Mouse (Mus musculus) forebrain, embryonic 16.5 days (tissue): ENCODE data around the gene Dcaf8. TPM values are rescaled to one million over a fixed set of nuclear protein-coding genes. Genes with fewer than 3 reads are reported as not detected.
"Not testable (repeated sequence)": the region's sequence is repeated elsewhere in the genome, so short reads cannot be mapped to it uniquely, and the experiment has no call there.

Experiments used
- ATAC-seq: fragments of 200-750 bp; cut with Nextera tagmentation; 2 replicates; pipeline ENCODE4 v1.8.0; 2017; ENCODE audit warnings: mild to moderate bottlenecking, moderate library complexity
- H3K27ac ChIP-seq: fragments of 300-500 bp; sonication (generic); 2 replicates; pipeline ENCODE4 v1.5.1; 2014; ENCODE audit warnings: low read length, control low read depth
- H3K27me3 ChIP-seq: fragments of 300-500 bp; sonication (generic); replicated peaks from 2 replicates; pipeline ENCODE4 v1.6.1; 2014; ENCODE audit warnings: low read length; ENCODE audit not compliant: control insufficient read depth, insufficient read depth
- H3K36me3 ChIP-seq: fragments of 300-500 bp; sonication (generic); 2 replicates; pipeline ENCODE4 v1.6.1; 2014; ENCODE audit not compliant: control insufficient read depth, insufficient read depth
- H3K4me1 ChIP-seq: fragments of 300-500 bp; sonication (generic); replicated peaks from 2 replicates; pipeline ENCODE4 v1.6.1; 2014; ENCODE audit warnings: low read length; ENCODE audit not compliant: control insufficient read depth, insufficient read depth
- H3K4me2 ChIP-seq: fragments of 300-500 bp; sonication (generic); 2 replicates; pipeline ENCODE4 v1.6.1; 2014; ENCODE audit warnings: mild to moderate bottlenecking, low read length, control low read depth
- H3K4me3 ChIP-seq: fragments of 300-500 bp; sonication (generic); replicated peaks from 2 replicates; pipeline ENCODE4 v1.5.1; 2014; ENCODE audit warnings: mild to moderate bottlenecking, low read length, control low read depth
- H3K9ac ChIP-seq: fragments of 300-500 bp; sonication (generic); replicated peaks from 2 replicates; pipeline ENCODE4 v1.6.1; 2014; ENCODE audit warnings: low read depth, low read length, control low read depth
- H3K9me3 ChIP-seq: fragments of 300-500 bp; sonication (generic); 2 replicates; pipeline ENCODE4 v1.6.1; 2016; ENCODE audit warnings: low read length; ENCODE audit not compliant: control insufficient read depth
- WGBS: fragments of 180-500 bp; shearing (Covaris S2); extraction: QIAGEN DNeasy Blood & Tissue Kit; methylation state at CpG from one replicate; pipeline ENCODE4 v1.1.7; 2014; 5-methylcytosine and 5-hydroxymethylcytosine counted together
- polyA plus RNA-seq: library from polyadenylated mRNA; unstranded; fragments of >200 nt; fragmentation: Nextera tagmentation; extraction: Ambion mirVana; gene quantifications from 2 replicates; pipeline ENCODE4 v1.2.1, GENCODE M21; 2015

Gene Dcaf8
- polyA plus RNA-seq, 1 experiment from 2014 or later = 106 TPM

GRCm38 (mm10) chr1:172242401-172242800 is 94.5 kb downstream of the Dcaf8 start:
- Histone ChIP-seq H3K27ac (peak overlapping the region; percentile 57), H3K4me3 (no peak overlapping the region), H3K36me3 (no peaks in the 10 kb centered on the region), H3K9me3 (no peaks in the 10 kb centered on the region), H3K9ac (no peak overlapping the region), H3K4me1 (peaks cover 1% of the 10 kb centered on the region; the same call in 1 of the 2 replicates), H3K27me3 (no peaks in the 10 kb centered on the region), H3K4me2 (no peak overlapping the region)
- whole genome bisulfite sequencing = 10% methylated on average over 2 of the region's 2 CpGs
- ATAC-seq = peak; percentile 94

DNA sequence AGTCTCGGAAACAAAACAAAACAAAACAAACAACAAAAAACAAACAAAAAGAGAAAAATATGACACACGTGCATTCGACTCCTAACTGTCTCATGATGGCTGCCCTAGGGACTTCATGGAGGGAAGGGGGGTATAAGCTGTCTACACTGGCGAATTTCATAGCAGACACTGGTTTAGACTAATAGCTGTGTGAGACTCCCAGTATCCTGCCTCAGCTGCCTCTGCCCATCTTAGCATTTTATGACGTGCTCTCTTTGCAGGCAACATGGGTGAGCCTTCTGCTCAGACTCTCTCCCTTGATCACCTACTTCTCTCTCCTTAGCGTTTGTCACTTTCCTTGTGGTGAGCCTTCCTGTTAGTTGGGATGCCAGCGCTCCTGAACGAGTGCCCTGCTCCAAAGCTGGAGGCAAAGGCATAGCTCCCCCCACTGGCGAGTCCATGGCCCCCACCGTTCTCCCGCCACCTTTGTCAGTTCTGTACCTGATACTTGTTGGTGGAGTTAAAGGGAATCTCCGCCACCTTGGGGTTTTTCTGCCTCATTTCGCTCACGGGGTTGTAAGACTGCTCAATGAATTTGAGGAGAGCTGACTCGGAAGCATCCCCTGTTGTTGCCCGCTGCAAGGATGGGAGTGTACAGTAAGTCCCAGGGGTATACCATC is 95.8 kb downstream of the Dcaf8 start:
- Histone ChIP-seq H3K4me3 (no peak overlapping the region), H3K4me2 (0 out of 2 replicates have a peak overlapping the region, but pooled peaks have one; percentile 5), H3K36me3 (no peaks in the 10 kb centered on the region), H3K27ac (no peak overlapping the region), H3K9me3 (no peaks in the 10 kb centered on the region), H3K4me1 (peaks cover 2% of the 10 kb centered on the region; the same call in 1 of the 2 replicates), H3K27me3 (no peaks in the 10 kb centered on the region), H3K9ac (no peak overlapping the region)
- no peak; the same call in 1 of the 2 replicates for ATAC-seq
- WGBS = 31% methylated on average over 16 of the region's 16 CpGs

DNA sequence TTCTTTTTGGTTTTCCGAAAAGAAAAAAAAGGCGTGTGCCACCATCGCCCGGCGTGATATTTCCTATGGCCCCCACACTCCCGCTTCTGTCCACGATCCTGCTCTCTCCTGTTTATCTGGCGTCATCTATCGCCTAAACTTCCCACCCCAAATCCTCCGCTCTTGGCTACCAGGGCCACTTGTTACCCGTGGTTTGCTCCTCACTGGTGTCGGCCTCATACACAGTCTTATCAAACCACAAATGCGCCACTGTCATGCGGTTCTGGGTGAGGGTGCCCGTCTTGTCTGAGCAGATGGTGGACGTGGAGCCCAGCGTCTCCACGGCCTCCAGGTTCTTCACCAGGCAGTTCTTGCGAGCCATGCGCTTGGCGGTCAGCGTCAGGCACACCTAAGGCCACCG is 96.8 kb downstream of the Dcaf8 start:
- not testable (repeated sequence) for ATAC-seq, H3K9ac ChIP-seq, H3K4me1 ChIP-seq, H3K4me2 ChIP-seq, H3K4me3 ChIP-seq, H3K27ac ChIP-seq, H3K36me3 ChIP-seq, H3K9me3 ChIP-seq, H3K27me3 ChIP-seq
- 52% methylated on average over 23 of the region's 23 CpGs for WGBS

Other genes with a start within 250 kb of the Dcaf8 start
- not detected in 2 replicates for gene Slamf6, start 230.6 kb upstream of the Dcaf8 start, polyA plus RNA-seq
- 40.5 and 42.7 TPM in 2 replicates for gene Vangl2, start 119.6 kb upstream of the Dcaf8 start, polyA plus RNA-seq
- gene Nhlh1, start 90.5 kb upstream of the Dcaf8 start, polyA plus RNA-seq = 2.0 TPM in 2 replicates
- 235 and 242 TPM in 2 replicates for gene Copa, start 65.6 kb upstream of the Dcaf8 start, polyA plus RNA-seq
- gene Ncstn, start 65.3 kb upstream of the Dcaf8 start, polyA plus RNA-seq = 108 and 112 TPM in 2 replicates
- gene Pex19, start 21.3 kb upstream of the Dcaf8 start, polyA plus RNA-seq = 155 and 157 TPM in 2 replicates
- 472 and 511 TPM in 2 replicates for gene Pea15a, start 58.7 kb downstream of the Dcaf8 start, polyA plus RNA-seq
- 4.7 and 7.2 TPM in 2 replicates for gene Casq1, start 71.8 kb downstream of the Dcaf8 start, polyA plus RNA-seq
- gene Atp1a4, start 110.3 kb downstream of the Dcaf8 start, polyA plus RNA-seq = 0.11 TPM in 1 of 2 replicates, not detected in the other
- 136 and 152 TPM in 2 replicates for gene Igsf8, start 113.6 kb downstream of the Dcaf8 start, polyA plus RNA-seq
- 42.4 and 47.1 TPM in 2 replicates for gene Atp1a2, start 150.0 kb downstream of the Dcaf8 start, polyA plus RNA-seq
- gene Kcnj9, start 181.2 kb downstream of the Dcaf8 start, polyA plus RNA-seq = 2.6 and 4.2 TPM in 2 replicates
- gene Kcnj10, start 193.1 kb downstream of the Dcaf8 start, polyA plus RNA-seq = 2.1 and 2.2 TPM in 2 replicates
- 4.5 and 4.7 TPM in 2 replicates for gene Pigm, start 228.5 kb downstream of the Dcaf8 start, polyA plus RNA-seq